Mouse (Mus musculus): ENCODE data around the gene Cenph. TPM values are rescaled to one million over a fixed set of nuclear protein-coding genes. Genes with fewer than 3 reads are reported as not detected.
"Not testable (repeated sequence)": the region's sequence is repeated elsewhere in the genome, so short reads cannot be mapped to it uniquely, and the experiment has no call there.

Gene Cenph
- polyA plus RNA-seq, 1 experiment from 2014 or later: 24.2 TPM

DNA sequence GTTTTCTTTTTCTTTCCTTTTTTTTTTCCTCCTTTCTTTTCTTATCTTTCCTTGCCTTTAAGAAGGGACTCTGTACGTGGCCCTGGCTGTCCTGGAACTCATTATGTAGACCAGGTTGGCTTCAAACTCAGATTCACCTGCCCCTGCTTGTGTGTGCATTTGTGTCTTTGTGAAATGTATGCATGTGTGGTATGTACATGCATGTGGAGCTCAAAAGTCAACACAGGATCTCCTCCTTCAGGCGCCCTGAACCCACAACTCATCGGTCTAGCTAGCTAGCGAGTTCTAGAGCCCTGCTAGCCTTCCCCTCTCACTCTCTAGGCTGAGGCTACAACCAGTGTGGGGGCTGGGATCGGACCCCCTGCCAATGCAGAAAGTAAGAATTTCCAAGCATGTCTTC, 32.9 kb downstream of the Cenph start:
- no peak for ATAC-seq (ENCODE audit: low read depth)
- 0 out of 2 replicates have a peak overlapping the region, but pooled peaks have one; percentile 22 for H3K9ac ChIP-seq (ENCODE audit: low read depth, low read length)
- WGBS (ENCODE audit: insufficient replicate concordance): 72% methylated on average over 5 of the region's 5 CpGs
- no peaks in the 10 kb centered on the region for H3K36me3 ChIP-seq (ENCODE audit: control insufficient read depth, insufficient read depth)
- peak overlapping the region; percentile 69 for H3K4me2 ChIP-seq (ENCODE audit: low read depth, low read length)
- no peaks in the 10 kb centered on the region for H3K27me3 ChIP-seq (ENCODE audit: control insufficient read depth, insufficient read depth, low read depth, low read length)
- no peaks in the 10 kb centered on the region for H3K9me3 ChIP-seq (replicated peaks; ENCODE audit: control insufficient read depth, low read length)
- H3K4me1 ChIP-seq (ENCODE audit: control insufficient read depth, low read depth, low read length): peaks cover 25% of the 10 kb centered on the region
- H3K27ac ChIP-seq (ENCODE audit: low read length): peak overlapping the region; percentile 39; the same call in 1 of the 2 replicates
- peak overlapping the region; percentile 22; the same call in 1 of the 2 replicates for H3K4me3 ChIP-seq (ENCODE audit: low read depth, low read length)

DNA sequence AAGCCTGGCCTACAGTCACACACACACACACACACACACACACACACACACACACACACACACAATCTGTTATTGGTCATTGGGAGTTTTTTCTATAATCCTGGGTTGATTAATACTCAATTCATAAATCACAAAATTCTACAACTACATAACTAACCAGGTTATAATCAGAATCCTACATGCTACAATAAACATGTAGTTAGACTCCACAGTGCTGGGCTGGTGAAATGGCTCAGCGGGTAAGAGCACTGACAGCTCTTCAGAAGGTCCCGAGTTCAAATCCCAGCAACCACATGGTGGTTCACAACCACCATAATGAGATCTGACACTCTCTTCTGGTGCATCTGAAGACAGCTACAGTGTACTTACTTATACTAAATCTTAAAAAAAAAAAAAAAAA, 42.9 kb downstream of the Cenph start:
- H3K9me3 ChIP-seq (replicated peaks; ENCODE audit: control insufficient read depth, low read length): no peaks in the 10 kb centered on the region
- peaks cover 18% of the 10 kb centered on the region for H3K4me1 ChIP-seq (ENCODE audit: control insufficient read depth, low read depth, low read length)
- no peaks in the 10 kb centered on the region for H3K27me3 ChIP-seq (ENCODE audit: control insufficient read depth, insufficient read depth, low read depth, low read length)
- H3K4me2 ChIP-seq (ENCODE audit: low read depth, low read length): no peak overlapping the region
- WGBS (ENCODE audit: insufficient replicate concordance): 87% methylated on average over 2 of the region's 2 CpGs
- H3K36me3 ChIP-seq (ENCODE audit: control insufficient read depth, insufficient read depth): peaks cover 11% of the 10 kb centered on the region
- H3K4me3 ChIP-seq (ENCODE audit: low read depth, low read length): no peak overlapping the region
- H3K9ac ChIP-seq (ENCODE audit: low read depth, low read length): no peak overlapping the region
- no peak for ATAC-seq (ENCODE audit: low read depth)
- no peak overlapping the region for H3K27ac ChIP-seq (ENCODE audit: low read length)

DNA sequence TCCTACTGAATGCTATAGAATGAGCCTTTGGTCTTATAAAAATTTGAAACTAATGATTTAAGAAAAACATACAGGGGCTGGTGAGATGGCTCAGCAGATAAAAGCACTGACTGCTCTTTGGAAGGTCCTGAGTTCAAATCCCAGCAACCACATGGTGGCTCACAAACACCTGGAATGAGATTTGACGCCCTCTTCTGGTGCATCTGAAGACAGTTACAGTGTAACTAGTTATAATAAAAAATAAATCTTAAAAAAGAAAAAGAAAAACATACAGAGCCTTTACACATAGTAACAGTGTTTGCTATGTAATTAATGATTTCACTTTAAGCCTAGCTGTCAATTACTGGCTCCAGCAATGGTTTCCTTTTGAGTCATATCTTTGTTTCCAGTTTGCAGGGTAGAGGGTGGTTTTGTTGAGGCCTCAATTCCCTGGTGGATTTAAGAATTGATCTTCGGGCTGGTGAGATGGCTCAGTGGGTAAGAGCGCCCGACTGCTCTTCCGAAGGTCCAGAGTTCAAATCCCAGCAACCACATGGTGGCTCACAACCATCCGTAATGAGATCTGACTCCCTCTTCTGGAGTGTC, 44.1 kb downstream of the Cenph start:
- not testable (repeated sequence) for H3K9me3 ChIP-seq (replicated peaks; ENCODE audit: control insufficient read depth, low read length); H3K27me3 ChIP-seq (ENCODE audit: control insufficient read depth, insufficient read depth, low read depth, low read length); ATAC-seq (ENCODE audit: low read depth); H3K27ac ChIP-seq (ENCODE audit: low read length); H3K9ac ChIP-seq (ENCODE audit: low read depth, low read length); H3K4me3 ChIP-seq (ENCODE audit: low read depth, low read length)
- 88% methylated on average over 5 of the region's 6 CpGs for WGBS (ENCODE audit: insufficient replicate concordance)
- Histone ChIP-seq H3K4me1 (ENCODE audit: control insufficient read depth, low read depth, low read length) (peaks cover 18% of the 10 kb centered on the region), H3K4me2 (ENCODE audit: low read depth, low read length) (peak overlapping the region; percentile 77), H3K36me3 (ENCODE audit: control insufficient read depth, insufficient read depth) (peaks cover 11% of the 10 kb centered on the region)

DNA sequence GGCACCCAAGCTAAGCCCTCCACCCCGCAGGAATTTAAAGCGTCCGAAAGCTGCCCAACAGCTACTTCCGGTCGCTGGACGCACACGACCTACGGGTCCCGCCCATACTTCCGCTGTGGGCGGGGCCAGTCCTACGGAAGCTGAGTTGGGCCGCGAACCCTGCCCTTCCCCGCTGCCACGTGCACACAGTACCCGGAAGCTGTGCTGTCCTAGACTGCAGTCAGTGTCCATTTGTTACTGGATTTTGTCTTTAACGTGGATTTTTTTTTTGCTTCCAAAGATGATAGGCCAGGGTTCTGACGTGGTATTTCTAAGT, 44.9 kb downstream of the Cenph start, which contains the start of gene Cdk7:
TSS of gene Cdk7 (minus strand) at position 79 of the 316 bp plus-strand sequence.
- Histone ChIP-seq H3K9me3 (replicated peaks; ENCODE audit: control insufficient read depth, low read length) (no peaks in the 10 kb centered on the region), H3K27ac (ENCODE audit: low read length) (peak within 1 kb of the TSS; percentile 78), H3K4me2 (ENCODE audit: low read depth, low read length) (peak within 1 kb of the TSS; percentile 77), H3K27me3 (ENCODE audit: control insufficient read depth, insufficient read depth, low read depth, low read length) (no peaks in the 10 kb centered on the region), H3K9ac (ENCODE audit: low read depth, low read length) (peak within 1 kb of the TSS; percentile 74), H3K4me1 (ENCODE audit: control insufficient read depth, low read depth, low read length) (peaks cover 21% of the 10 kb centered on the region), H3K4me3 (ENCODE audit: low read depth, low read length) (peak within 1 kb of the TSS; percentile 74), H3K36me3 (ENCODE audit: control insufficient read depth, insufficient read depth) (peaks cover 11% of the 10 kb centered on the region)
- under 1% methylated on average over 19 of the region's 19 CpGs for WGBS (ENCODE audit: insufficient replicate concordance)
- ATAC-seq (ENCODE audit: low read depth): peak; percentile 99

DNA sequence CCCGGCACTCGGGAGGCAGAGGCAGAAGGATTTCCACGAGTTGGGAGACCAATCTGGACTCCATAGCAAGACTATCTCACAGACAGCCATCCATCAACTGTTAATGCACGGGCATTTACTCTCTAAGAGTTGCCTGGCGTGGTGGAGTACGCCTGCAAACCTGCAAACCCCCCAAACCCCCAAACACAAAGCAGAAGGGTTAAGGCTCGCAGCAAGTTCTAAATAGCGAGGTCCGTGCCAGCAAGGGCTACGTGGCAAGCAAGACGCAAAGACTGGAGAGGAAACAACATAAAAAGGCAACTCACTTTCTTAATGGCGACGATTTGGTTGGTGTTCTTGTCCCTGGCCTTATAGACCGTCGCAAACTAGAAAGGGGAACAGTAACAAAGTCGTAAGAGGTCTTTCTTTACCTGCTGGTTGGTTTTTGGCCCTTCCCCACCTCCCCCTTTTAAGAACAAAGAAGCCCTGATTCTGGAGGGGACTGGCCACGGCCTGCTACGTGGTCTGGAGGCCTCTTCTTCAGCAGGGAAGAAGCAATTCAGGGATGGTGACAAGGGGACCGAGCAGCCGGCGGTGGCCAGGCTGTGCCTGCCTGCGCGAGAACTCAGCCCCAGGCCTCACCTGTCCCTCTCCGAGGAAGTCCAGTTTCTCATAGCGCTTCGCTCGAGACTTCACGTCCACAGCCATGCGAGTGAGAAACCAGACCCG, 45.4 kb downstream of the Cenph start:
- Histone ChIP-seq H3K9ac (ENCODE audit: low read depth, low read length) (peak overlapping the region; percentile 74), H3K27me3 (ENCODE audit: control insufficient read depth, insufficient read depth, low read depth, low read length) (no peaks in the 10 kb centered on the region), H3K4me2 (ENCODE audit: low read depth, low read length) (peak overlapping the region; percentile 77), H3K4me1 (ENCODE audit: control insufficient read depth, low read depth, low read length) (peaks cover 21% of the 10 kb centered on the region), H3K27ac (ENCODE audit: low read length) (peak overlapping the region; percentile 78), H3K9me3 (replicated peaks; ENCODE audit: control insufficient read depth, low read length) (no peaks in the 10 kb centered on the region), H3K36me3 (ENCODE audit: control insufficient read depth, insufficient read depth) (peaks cover 9% of the 10 kb centered on the region), H3K4me3 (ENCODE audit: low read depth, low read length) (peak overlapping the region; percentile 74)
- WGBS (ENCODE audit: insufficient replicate concordance): under 1% methylated on average over 30 of the region's 30 CpGs
- peak; percentile 71 for ATAC-seq (ENCODE audit: low read depth)

DNA sequence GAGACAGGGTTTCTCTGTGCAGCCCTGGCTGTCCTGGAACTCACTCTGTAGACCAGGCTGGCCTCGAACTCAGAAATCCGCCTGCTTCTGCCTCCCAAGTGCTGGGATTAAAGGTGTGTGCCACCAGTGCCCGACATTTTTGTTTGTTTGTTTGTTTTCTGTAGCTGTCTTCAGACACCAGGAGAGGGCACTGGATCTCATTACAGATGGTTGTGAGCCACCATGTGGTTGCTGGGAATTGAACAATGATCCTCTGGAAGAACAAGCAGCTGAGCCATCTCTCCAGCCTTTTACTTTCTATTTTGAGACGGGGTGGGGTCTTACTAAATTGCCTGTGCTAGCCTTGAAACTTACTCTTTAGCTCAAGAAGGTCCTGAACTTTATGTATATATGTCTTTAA, 47.2 kb downstream of the Cenph start:
- 83% methylated on average over 4 of the region's 4 CpGs for WGBS (ENCODE audit: insufficient replicate concordance)
- H3K27me3 ChIP-seq (ENCODE audit: control insufficient read depth, insufficient read depth, low read depth, low read length); H3K9me3 ChIP-seq (replicated peaks; ENCODE audit: control insufficient read depth, low read length); H3K9ac ChIP-seq (ENCODE audit: low read depth, low read length); H3K27ac ChIP-seq (ENCODE audit: low read length); ATAC-seq (ENCODE audit: low read depth); H3K4me2 ChIP-seq (ENCODE audit: low read depth, low read length); H3K36me3 ChIP-seq (ENCODE audit: control insufficient read depth, insufficient read depth); H3K4me3 ChIP-seq (ENCODE audit: low read depth, low read length): not testable (repeated sequence)
- H3K4me1 ChIP-seq (ENCODE audit: control insufficient read depth, low read depth, low read length): peaks cover 25% of the 10 kb centered on the region

DNA sequence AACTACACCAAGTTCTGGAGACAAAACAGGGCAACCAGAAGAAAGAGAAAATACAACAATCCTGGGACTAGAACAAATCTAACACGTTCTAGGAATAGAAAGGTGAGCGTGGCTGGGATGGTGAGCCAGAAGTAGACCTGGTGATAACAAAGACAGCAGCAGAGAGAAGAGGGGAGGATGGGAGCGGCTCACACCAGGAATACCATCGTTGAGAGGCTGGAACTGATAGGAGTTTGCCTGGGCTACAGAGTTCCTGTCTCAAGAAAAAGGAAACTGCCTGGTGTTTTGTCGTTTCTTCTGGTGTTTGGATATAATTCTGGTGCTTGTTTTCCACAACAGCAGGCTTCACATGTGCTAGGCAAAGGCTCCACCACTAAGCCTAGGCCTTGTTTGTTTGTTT, 47.6 kb downstream of the Cenph start:
- Histone ChIP-seq H3K9me3 (replicated peaks; ENCODE audit: control insufficient read depth, low read length) (no peaks in the 10 kb centered on the region), H3K27me3 (ENCODE audit: control insufficient read depth, insufficient read depth, low read depth, low read length) (no peaks in the 10 kb centered on the region), H3K4me3 (ENCODE audit: low read depth, low read length) (no peak overlapping the region), H3K9ac (ENCODE audit: low read depth, low read length) (no peak overlapping the region), H3K4me1 (ENCODE audit: control insufficient read depth, low read depth, low read length) (peaks cover 25% of the 10 kb centered on the region), H3K4me2 (ENCODE audit: low read depth, low read length) (no peak overlapping the region), H3K36me3 (ENCODE audit: control insufficient read depth, insufficient read depth) (peaks cover 6% of the 10 kb centered on the region), H3K27ac (ENCODE audit: low read length) (peak overlapping the region; percentile 25; the same call in 1 of the 2 replicates)
- ATAC-seq (ENCODE audit: low read depth): no peak
- WGBS (ENCODE audit: insufficient replicate concordance): 59% methylated on average over 5 of the region's 5 CpGs

DNA sequence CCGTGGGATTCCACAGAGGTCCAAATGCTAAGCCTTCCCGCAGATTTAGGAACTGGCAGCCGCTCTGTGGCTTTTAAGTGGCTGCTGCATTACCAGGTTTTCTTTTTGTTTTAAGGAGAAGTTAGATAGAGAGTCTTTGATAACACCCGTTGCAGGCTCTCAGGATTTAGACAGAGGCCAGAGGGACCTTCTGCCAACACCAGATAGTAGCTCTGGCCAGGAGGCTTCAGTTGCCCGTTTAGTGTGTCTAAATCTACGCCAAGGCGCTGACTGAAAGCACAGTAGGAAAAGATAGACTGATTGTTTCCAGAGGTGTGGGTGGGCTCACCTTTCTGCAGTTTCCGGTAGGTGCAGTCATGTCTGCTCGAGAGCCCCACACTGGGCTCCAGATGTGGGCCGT, 50.5 kb downstream of the Cenph start:
- 32% methylated on average over 10 of the region's 10 CpGs for WGBS (ENCODE audit: insufficient replicate concordance)
- Histone ChIP-seq H3K4me1 (ENCODE audit: control insufficient read depth, low read depth, low read length) (peaks cover 20% of the 10 kb centered on the region), H3K9ac (ENCODE audit: low read depth, low read length) (no peak overlapping the region), H3K9me3 (replicated peaks; ENCODE audit: control insufficient read depth, low read length) (no peaks in the 10 kb centered on the region), H3K36me3 (ENCODE audit: control insufficient read depth, insufficient read depth) (peaks cover 6% of the 10 kb centered on the region), H3K4me2 (ENCODE audit: low read depth, low read length) (no peak overlapping the region), H3K27ac (ENCODE audit: low read length) (no peak overlapping the region), H3K27me3 (ENCODE audit: control insufficient read depth, insufficient read depth, low read depth, low read length) (no peaks in the 10 kb centered on the region), H3K4me3 (ENCODE audit: low read depth, low read length) (no peak overlapping the region)
- ATAC-seq (ENCODE audit: low read depth): peak; percentile 59

DNA sequence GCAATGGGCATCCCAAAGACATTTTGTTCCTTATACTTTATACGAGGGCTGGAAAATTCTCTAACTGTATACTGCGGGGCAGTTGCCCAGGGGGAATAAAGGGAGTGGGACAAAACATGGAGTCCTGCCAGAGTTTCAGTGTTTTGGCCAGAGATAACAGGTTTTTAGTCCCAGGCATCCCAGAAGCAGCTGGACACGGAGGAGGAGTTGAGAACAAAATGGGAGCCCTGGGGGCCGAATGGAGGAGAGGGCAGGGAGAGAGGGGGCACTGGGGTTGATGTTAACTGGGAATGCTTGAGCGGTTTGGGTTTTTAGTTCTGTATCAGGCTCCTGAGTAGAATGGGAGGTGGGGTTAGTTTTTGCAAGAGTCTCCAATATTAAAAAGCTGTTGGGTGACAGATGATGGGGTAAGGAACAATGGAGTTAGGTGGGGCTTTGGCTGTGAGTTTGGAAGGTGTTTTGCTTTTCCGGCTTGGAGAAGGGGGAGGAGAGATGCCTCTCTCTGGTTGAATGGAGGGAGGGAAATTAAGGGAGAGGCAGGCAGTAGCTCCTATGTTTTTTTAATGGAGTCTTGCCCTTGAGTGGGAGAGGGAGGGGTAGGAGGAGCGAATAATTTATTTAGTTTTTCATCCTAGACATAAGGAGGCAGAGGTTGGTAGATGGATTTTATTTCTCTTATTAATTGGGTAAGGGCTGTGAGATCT, 51.5 kb downstream of the Cenph start:
- WGBS (ENCODE audit: insufficient replicate concordance): 81% methylated on average over 7 of the region's 7 CpGs
- Histone ChIP-seq H3K4me3 (ENCODE audit: low read depth, low read length) (no peak overlapping the region), H3K4me1 (ENCODE audit: control insufficient read depth, low read depth, low read length) (peaks cover 17% of the 10 kb centered on the region), H3K9ac (ENCODE audit: low read depth, low read length) (no peak overlapping the region), H3K4me2 (ENCODE audit: low read depth, low read length) (no peak overlapping the region), H3K27me3 (ENCODE audit: control insufficient read depth, insufficient read depth, low read depth, low read length) (no peaks in the 10 kb centered on the region), H3K27ac (ENCODE audit: low read length) (no peak overlapping the region), H3K36me3 (ENCODE audit: control insufficient read depth, insufficient read depth) (peaks cover 8% of the 10 kb centered on the region), H3K9me3 (replicated peaks; ENCODE audit: control insufficient read depth, low read length) (no peaks in the 10 kb centered on the region)
- no peak for ATAC-seq (ENCODE audit: low read depth)

Data from liver, embryonic 16.5 days (tissue).